Mouse (Mus musculus) hindlimb bud, embryonic 11.5 days (tissue): ENCODE measurements at regions not wholly inside any gene's neighbourhood (a gene's known extent, or its start where the extent isn't known, plus 50 kb on each side); places are given as distances from the start of the nearest gene placed in this dataset.
"Not testable (repeated sequence)": the region's sequence is repeated elsewhere in the genome, so short reads cannot be mapped to it uniquely, and the experiment has no call there.

Experiments
- DNase-seq: peaks from one replicate; pipeline ENCODE4 v3.0.0-alpha.2; 2012; ENCODE audit warnings: low read depth, low spot score; ENCODE audit errors: extremely low spot score

GRCm38 (mm10) chr11:94882687-94883383, 53.2 kb upstream of the Col1a1 start:
- no peak for DNase-seq

- DNase-seq: no peak
Measured at GRCm38 (mm10) chr11:94881982-94882686, 53.9 kb upstream of the Col1a1 start.

- DNase-seq: no peak
Measured at GRCm38 (mm10) chr11:94880896-94881840, 54.9 kb upstream of the Col1a1 start.

GRCm38 (mm10) chr11:94876707-94877106, 59.3 kb upstream of the Col1a1 start:
- no peak for DNase-seq

GRCm38 (mm10) chr11:94875026-94875425, 61.0 kb upstream of the Col1a1 start:
- no peak for DNase-seq

- no peak for DNase-seq
Measured at GRCm38 (mm10) chr11:94874155-94874561, 61.9 kb upstream of the Col1a1 start.

- no peak for DNase-seq
Measured at GRCm38 (mm10) chr11:94873693-94874092, 62.3 kb upstream of the Col1a1 start.

GRCm38 (mm10) chr11:94872921-94873320, 63.1 kb upstream of the Col1a1 start:
- no peak for DNase-seq

- no peak for DNase-seq
Measured at GRCm38 (mm10) chr11:94870341-94870740, 65.7 kb upstream of the Col1a1 start.

GRCm38 (mm10) chr11:94869866-94870265, 66.2 kb upstream of the Col1a1 start:
- DNase-seq: not testable (repeated sequence)

- DNase-seq: no peak
Measured at GRCm38 (mm10) chr11:94866176-94866967, 69.7 kb upstream of the Col1a1 start.

GRCm38 (mm10) chr11:94850129-94850528, 67.6 kb upstream of the Tmem92 start:
- no peak for DNase-seq

GRCm38 (mm10) chr11:94839133-94839532, 56.6 kb upstream of the Tmem92 start:
- DNase-seq: no peak

- no peak for DNase-seq
Measured at GRCm38 (mm10) chr11:94838140-94838539, 55.6 kb upstream of the Tmem92 start.

- no peak for DNase-seq
Measured at GRCm38 (mm10) chr11:94836347-94836746, 53.8 kb upstream of the Tmem92 start.

GRCm38 (mm10) chr11:94832246-94832985, 49.9 kb upstream of the Tmem92 start:
- DNase-seq: peak; percentile 39
